Mouse (Mus musculus) G1E (cell line): ENCODE results near the gene Ccdc117. TPM values are rescaled to one million over a fixed set of nuclear protein-coding genes. Genes with fewer than 3 reads are reported as not detected.

Experiments used
- ATAC-seq: 2 replicates; pipeline ENCODE4 v1.8.0; 2016; ENCODE audit warnings: mild to moderate bottlenecking; ENCODE audit not compliant: insufficient number of reproducible peaks, poor library complexity, low FRiP score, severe bottlenecking; ENCODE audit errors: extremely low read depth
- DNase-seq: peaks from one replicate; pipeline ENCODE4 v3.0.0; 2012; ENCODE audit warnings: low spot score
- H3K27me3 ChIP-seq: 2 replicates; pipeline ENCODE4 v1.6.1; 2012; ENCODE audit warnings: mild to moderate bottlenecking, low read length, inconsistent platforms; ENCODE audit not compliant: insufficient read depth
- H3K36me3 ChIP-seq: replicated peaks from 2 replicates; pipeline ENCODE3; 2012; ENCODE audit warnings: mild to moderate bottlenecking, inconsistent platforms
- H3K4me1 ChIP-seq: 2 replicates; pipeline ENCODE4 v1.6.1; 2012; ENCODE audit warnings: low read depth, low read length, inconsistent platforms, mixed read lengths; ENCODE audit not compliant: insufficient read depth
- H3K4me3 ChIP-seq: 2 replicates; pipeline ENCODE4 v1.5.1; 2012; ENCODE audit warnings: low read depth, mild to moderate bottlenecking, inconsistent platforms, low read length, moderate library complexity, mixed read lengths
- H3K9me3 ChIP-seq: replicated peaks from 2 replicates; pipeline ENCODE4 v1.6.1; 2012; ENCODE audit warnings: inconsistent platforms
- CTCF ChIP-seq: IDR thresholded peaks from 2 replicates; pipeline ENCODE4 v1.5.1; 2012; ENCODE audit warnings: low read depth, low read length, inconsistent platforms, mixed read lengths
- GATA1 ChIP-seq: IDR thresholded peaks from 2 replicates; pipeline ENCODE4 v1.6.1; 2012; ENCODE audit warnings: borderline replicate concordance, low read length, inconsistent platforms, mixed read lengths
- GATA2 ChIP-seq: IDR thresholded peaks from 2 replicates; pipeline ENCODE4 v1.6.1; 2012; ENCODE audit warnings: low read depth, low read length, inconsistent platforms, borderline replicate concordance
- POLR2AphosphoS5 ChIP-seq: IDR thresholded peaks from 2 replicates; pipeline ENCODE4 v1.6.1; 2012; ENCODE audit warnings: low read depth, low read length, inconsistent platforms; ENCODE audit not compliant: insufficient replicate concordance
- TAL1 ChIP-seq: conservative IDR thresholded peaks from 2 replicates; pipeline ENCODE4 v1.6.1; 2012; ENCODE audit warnings: low read depth, low read length, inconsistent platforms, mixed read lengths
- polyA plus RNA-seq: library from polyadenylated mRNA; stranded (reverse); fragments of >175 nt; gene quantifications from 2 replicates; pipeline ENCODE4 v1.2.3, GENCODE M21; 2012
- total RNA-seq, 2 experiments: library from RNA; stranded (forward) in 1 of 2; stranded (reverse) in 1 of 2; fragments of 200-1000 nt in 1 of 2; fragments of >200 nt in 1 of 2; fragmentation: Nextera tagmentation in 1 of 2; gene quantifications; 2 replicates each; pipeline ENCODE4 v1.2.3; 2014 to 2017

Gene Ccdc117
- total and polyA plus RNA-seq, 3 experiments = 12.6 to 57.1 (median 31.8) TPM

GRCm38 (mm10) chr11:5509215-5510098 is 32.5 kb downstream of the Ccdc117 start:
- H3K27me3 ChIP-seq = peaks cover 7% of the 10 kb centered on the region; the same call in 1 of the 2 replicates
- no peaks in the 10 kb centered on the region for H3K36me3 ChIP-seq
- DNase-seq (peak; percentile 17), ATAC-seq (peak; percentile 48)
- no peaks in the 10 kb centered on the region for H3K9me3 ChIP-seq
- H3K4me1 ChIP-seq = peaks cover 55% of the 10 kb centered on the region
- peak overlapping the region; percentile 46; the same call in 1 of the 2 replicates for H3K4me3 ChIP-seq
- TF ChIP-seq CTCF = no peak

- Histone ChIP-seq H3K9me3 (peaks cover 2% of the 10 kb centered on the region; the same call in 1 of the 2 replicates), H3K27me3 (no peaks in the 10 kb centered on the region), H3K4me3 (peak overlapping the region; percentile 65; the same call in 1 of the 2 replicates), H3K4me1 (peaks cover 62% of the 10 kb centered on the region), H3K36me3 (no peaks in the 10 kb centered on the region)
- TF ChIP-seq GATA2 (no peak), CTCF (no peak), POLR2AphosphoS5 (no peak), GATA1 (no peak), TAL1 (no peak)
- DNase-seq (peak; percentile 35), ATAC-seq (peak; percentile 54)
These were observed 36.0 kb downstream of the Ccdc117 start for GRCm38 (mm10) chr11:5505856-5506575.

GRCm38 (mm10) chr11:5502351-5503051 is 39.5 kb downstream of the Ccdc117 start:
- Histone ChIP-seq H3K27me3 (no peaks in the 10 kb centered on the region), H3K4me1 (peaks cover 70% of the 10 kb centered on the region), H3K4me3 (no peak overlapping the region; the same call in 1 of the 2 replicates), H3K9me3 (peaks cover 2% of the 10 kb centered on the region; the same call in 1 of the 2 replicates), H3K36me3 (no peaks in the 10 kb centered on the region)
- DNase-seq (no peak), ATAC-seq (no peak)
- TF ChIP-seq POLR2AphosphoS5 (no peak), GATA2 (no peak), TAL1 (no peak), GATA1 (no peak), CTCF (no peak)

- H3K9me3 ChIP-seq = peaks cover 2% of the 10 kb centered on the region; the same call in 1 of the 2 replicates
- TF ChIP-seq POLR2AphosphoS5 (no peak), GATA1 (no peak), CTCF (no peak), GATA2 (no peak), TAL1 (no peak)
- no peak for DNase-seq
- peaks cover 6% of the 10 kb centered on the region for H3K36me3 ChIP-seq
- no peak for ATAC-seq
- H3K27me3 ChIP-seq = no peaks in the 10 kb centered on the region
- H3K4me1 ChIP-seq = peaks cover 72% of the 10 kb centered on the region
- no peak overlapping the region; the same call in 1 of the 2 replicates for H3K4me3 ChIP-seq
These were observed 40.9 kb downstream of the Ccdc117 start for GRCm38 (mm10) chr11:5500903-5501741.

- no peak for TF ChIP-seq TAL1
- TF ChIP-seq GATA2 = no peak
- TF ChIP-seq CTCF = no peak
- TF ChIP-seq POLR2AphosphoS5 = no peak
- no peak for TF ChIP-seq GATA1
- ATAC-seq (no peak), DNase-seq (no peak)
- Histone ChIP-seq H3K4me3 (no peak overlapping the region), H3K27me3 (no peaks in the 10 kb centered on the region), H3K4me1 (peaks cover 67% of the 10 kb centered on the region), H3K9me3 (peaks cover 2% of the 10 kb centered on the region; the same call in 1 of the 2 replicates), H3K36me3 (peaks cover 8% of the 10 kb centered on the region)
These were observed 41.9 kb downstream of the Ccdc117 start for GRCm38 (mm10) chr11:5499961-5500644.
